Mouse (Mus musculus): Measurements from ENCODE around the gene Tnks2. TPM values are rescaled to one million over a fixed set of nuclear protein-coding genes. Genes with fewer than 3 reads are reported as not detected.

The Tnks2 gene
- polyA plus RNA-seq, 1 experiment from 2014 or later = 57.2 TPM

- WGBS = 79% methylated on average over 7 of the region's 7 CpGs
Observed at GRCm38 (mm10) chr19:36913064-36913463, 79.0 kb downstream of the Tnks2 start.

GRCm38 (mm10) chr19:36916206-36916605, 82.2 kb downstream of the Tnks2 start:
- 83% methylated on average over 4 of the region's 4 CpGs for WGBS
- Histone ChIP-seq H3K36me3 (no peaks in the 10 kb centered on the region), H3K4me1 (peaks cover 4% of the 10 kb centered on the region; the same call in 1 of the 2 replicates), H3K27me3 (ENCODE audit: insufficient read depth, poor library complexity, severe bottlenecking) (no peaks in the 10 kb centered on the region), H3K4me3 (no peak overlapping the region), H3K9me3 (no peaks in the 10 kb centered on the region), H3K27ac (no peak overlapping the region)
- no peak for DNase-seq (ENCODE audit: low spot score)

More at GRCm38 (mm10) chr19:36913064-36913463, 79.0 kb downstream of the Tnks2 start:
- no peaks in the 10 kb centered on the region for H3K9me3 ChIP-seq
- DNase-seq (ENCODE audit: low spot score) = no peak
- H3K4me3 ChIP-seq = no peak overlapping the region
- H3K4me1 ChIP-seq = peaks cover 6% of the 10 kb centered on the region; the same call in 1 of the 2 replicates
- no peaks in the 10 kb centered on the region for H3K27me3 ChIP-seq (ENCODE audit: insufficient read depth, poor library complexity, severe bottlenecking)
- H3K27ac ChIP-seq = no peak overlapping the region
- no peaks in the 10 kb centered on the region for H3K36me3 ChIP-seq

GRCm38 (mm10) chr19:36916876-36917389, 82.9 kb downstream of the Tnks2 start:
- no peaks in the 10 kb centered on the region for H3K9me3 ChIP-seq
- no peaks in the 10 kb centered on the region for H3K36me3 ChIP-seq
- peaks cover 4% of the 10 kb centered on the region; the same call in 1 of the 2 replicates for H3K4me1 ChIP-seq
- no peak for DNase-seq (ENCODE audit: low spot score)
- no peak overlapping the region for H3K4me3 ChIP-seq
- no peak overlapping the region for H3K27ac ChIP-seq
- no peaks in the 10 kb centered on the region for H3K27me3 ChIP-seq (ENCODE audit: insufficient read depth, poor library complexity, severe bottlenecking)
- 92% methylated on average over 1 of the region's 1 CpGs for WGBS

GRCm38 (mm10) chr19:36918441-36919301, 84.6 kb downstream of the Tnks2 start:
- Histone ChIP-seq H3K36me3 (no peaks in the 10 kb centered on the region), H3K27ac (peak overlapping the region; percentile 93), H3K9me3 (no peaks in the 10 kb centered on the region), H3K27me3 (ENCODE audit: insufficient read depth, poor library complexity, severe bottlenecking) (no peaks in the 10 kb centered on the region), H3K4me3 (peak overlapping the region; percentile 82), H3K4me1 (peaks cover 4% of the 10 kb centered on the region; the same call in 1 of the 2 replicates)
- DNase-seq (ENCODE audit: low spot score) = peak; percentile 91
- WGBS = under 1% methylated on average over 85 of the region's 85 CpGs

GRCm38 (mm10) chr19:36919466-36919865, 85.4 kb downstream of the Tnks2 start, which contains the start of gene Fgfbp3:
Fgfbp3 (minus strand) TSS chr19:36919615.
- 7% methylated on average over 12 of the region's 12 CpGs for WGBS
- Histone ChIP-seq H3K27ac (peak within 1 kb of the TSS; percentile 93), H3K4me3 (peak within 1 kb of the TSS; percentile 82), H3K9me3 (no peaks in the 10 kb centered on the region), H3K36me3 (no peaks in the 10 kb centered on the region), H3K27me3 (ENCODE audit: insufficient read depth, poor library complexity, severe bottlenecking) (no peaks in the 10 kb centered on the region), H3K4me1 (peaks cover 4% of the 10 kb centered on the region; the same call in 1 of the 2 replicates)
- DNase-seq (ENCODE audit: low spot score) = peak; percentile 79

GRCm38 (mm10) chr19:36922015-36922414, 88.0 kb downstream of the Tnks2 start:
- Histone ChIP-seq H3K4me3 (no peak overlapping the region), H3K4me1 (peaks cover 11% of the 10 kb centered on the region), H3K27me3 (ENCODE audit: insufficient read depth, poor library complexity, severe bottlenecking) (no peaks in the 10 kb centered on the region), H3K27ac (no peak overlapping the region), H3K36me3 (no peaks in the 10 kb centered on the region), H3K9me3 (no peaks in the 10 kb centered on the region)
- no peak for DNase-seq (ENCODE audit: low spot score)
- 39% methylated on average over 2 of the region's 2 CpGs for WGBS

GRCm38 (mm10) chr19:36922936-36923335, 88.9 kb downstream of the Tnks2 start:
- H3K9me3 ChIP-seq = no peaks in the 10 kb centered on the region
- H3K27me3 ChIP-seq (ENCODE audit: insufficient read depth, poor library complexity, severe bottlenecking) = no peaks in the 10 kb centered on the region
- peaks cover 13% of the 10 kb centered on the region for H3K4me1 ChIP-seq
- no peak overlapping the region for H3K4me3 ChIP-seq
- no peak overlapping the region for H3K27ac ChIP-seq
- DNase-seq (ENCODE audit: low spot score) = no peak
- no peaks in the 10 kb centered on the region for H3K36me3 ChIP-seq
- 52% methylated on average over 3 of the region's 3 CpGs for WGBS

- WGBS = under 1% methylated on average over 96 of the region's 98 CpGs
Observed at GRCm38 (mm10) chr19:36925671-36926552, 91.9 kb downstream of the Tnks2 start, which contains the start of gene Btaf1. Btaf1 (plus strand) TSS chr19:36926079.

GRCm38 (mm10) chr19:36926553-36927236, 92.7 kb downstream of the Tnks2 start:
- H3K9me3 ChIP-seq = no peaks in the 10 kb centered on the region
- no peak for DNase-seq (ENCODE audit: low spot score)
- 1% methylated on average over 26 of the region's 26 CpGs for WGBS
- H3K27ac ChIP-seq = peak overlapping the region; percentile 97
- no peaks in the 10 kb centered on the region for H3K27me3 ChIP-seq (ENCODE audit: insufficient read depth, poor library complexity, severe bottlenecking)
- peak overlapping the region; percentile 93 for H3K4me3 ChIP-seq
- H3K4me1 ChIP-seq = peaks cover 10% of the 10 kb centered on the region
- H3K36me3 ChIP-seq = no peaks in the 10 kb centered on the region

More at GRCm38 (mm10) chr19:36925671-36926552, 91.9 kb downstream of the Tnks2 start, which contains the start of gene Btaf1:
- Histone ChIP-seq H3K36me3 (no peaks in the 10 kb centered on the region), H3K9me3 (no peaks in the 10 kb centered on the region), H3K27me3 (ENCODE audit: insufficient read depth, poor library complexity, severe bottlenecking) (no peaks in the 10 kb centered on the region), H3K4me1 (peaks cover 10% of the 10 kb centered on the region), H3K27ac (peak within 1 kb of the TSS; percentile 97), H3K4me3 (peak within 1 kb of the TSS; percentile 93)
- peak; percentile 94 for DNase-seq (ENCODE audit: low spot score)

- Histone ChIP-seq H3K27ac (no peak overlapping the region), H3K4me1 (peaks cover 10% of the 10 kb centered on the region), H3K9me3 (no peaks in the 10 kb centered on the region), H3K36me3 (no peaks in the 10 kb centered on the region), H3K4me3 (peak overlapping the region; percentile 93; the same call in 1 of the 2 replicates), H3K27me3 (ENCODE audit: insufficient read depth, poor library complexity, severe bottlenecking) (no peaks in the 10 kb centered on the region)
- 84% methylated on average over 6 of the region's 6 CpGs for WGBS
- DNase-seq (ENCODE audit: low spot score) = no peak
Observed at GRCm38 (mm10) chr19:36927800-36928361, 93.8 kb downstream of the Tnks2 start.

GRCm38 (mm10) chr19:36929816-36930215, 95.8 kb downstream of the Tnks2 start:
- H3K4me1 ChIP-seq = peaks cover 10% of the 10 kb centered on the region
- no peaks in the 10 kb centered on the region for H3K27me3 ChIP-seq (ENCODE audit: insufficient read depth, poor library complexity, severe bottlenecking)
- no peak overlapping the region for H3K4me3 ChIP-seq
- H3K9me3 ChIP-seq = no peaks in the 10 kb centered on the region
- H3K27ac ChIP-seq = no peak overlapping the region
- no peaks in the 10 kb centered on the region for H3K36me3 ChIP-seq
- DNase-seq (ENCODE audit: low spot score) = no peak

GRCm38 (mm10) chr19:36932097-36932496, 98.1 kb downstream of the Tnks2 start:
- H3K27ac ChIP-seq = no peak overlapping the region
- peaks cover 2% of the 10 kb centered on the region; the same call in 1 of the 2 replicates for H3K4me1 ChIP-seq
- H3K4me3 ChIP-seq = no peak overlapping the region
- DNase-seq (ENCODE audit: low spot score) = no peak
- no peaks in the 10 kb centered on the region for H3K9me3 ChIP-seq
- no peaks in the 10 kb centered on the region for H3K36me3 ChIP-seq
- H3K27me3 ChIP-seq (ENCODE audit: insufficient read depth, poor library complexity, severe bottlenecking) = no peaks in the 10 kb centered on the region
